25 mouse cellular contexts compared by ENCODE assay signal in the genomic region with DNA sequence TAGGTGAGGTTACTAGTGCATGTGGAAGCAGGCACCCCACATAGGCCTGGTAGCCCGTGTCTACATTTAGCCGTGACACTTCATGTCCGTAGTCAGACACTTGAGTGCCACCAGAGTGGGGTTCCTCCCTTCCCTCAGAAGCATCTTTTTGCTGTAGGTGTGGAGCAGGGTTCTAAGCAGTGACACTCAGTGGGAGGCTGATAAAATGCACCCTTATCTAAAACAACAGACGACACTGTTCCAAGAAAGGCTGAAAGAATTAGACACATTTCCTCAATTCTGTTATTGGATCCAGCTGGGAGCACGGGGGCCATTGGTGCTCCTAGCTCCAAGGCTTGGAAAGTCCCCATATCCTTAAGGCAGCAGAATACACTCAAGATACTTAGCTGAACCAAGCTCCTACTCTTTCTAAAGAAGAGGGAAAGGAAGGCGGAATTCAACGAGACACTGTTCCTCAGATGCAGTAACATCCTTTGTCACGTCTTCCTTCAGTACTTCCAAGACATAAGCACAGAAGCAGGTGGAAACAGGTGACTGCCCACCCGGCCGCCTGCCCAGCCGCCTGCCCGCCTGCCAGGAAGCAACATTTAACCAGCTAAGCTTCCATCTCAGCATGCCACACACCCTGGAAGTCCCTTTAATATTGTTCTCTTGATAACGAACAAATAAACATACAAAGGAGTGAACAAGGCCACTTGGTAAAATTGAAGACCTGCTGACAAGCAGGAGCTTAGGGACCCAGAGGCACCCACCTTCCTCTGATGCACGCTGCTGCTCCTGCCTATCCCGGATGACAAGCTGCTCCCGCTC. TPM values are rescaled to one million over a fixed set of nuclear protein-coding genes. Genes with fewer than 3 reads are reported as not detected.
A peak's percentile ranks its signal among the peaks of the same experiment; 100 is the strongest.
DNase-seq lines count a peak whose midpoint lies in the region; ATAC-seq and TF ChIP-seq lines count a peak whose summit lies in the region.
"Had no signal": no experiment of that assay in that cellular context is flagged by ENCODE, and none has a peak within 500 bp of the region (broad histone marks: within the 10 kb centered on the region; RNA-seq: fewer than 3 reads in every experiment).

No protein-coding gene starts in this region.

- no peak overlapping the region for H3K9ac ChIP-seq in heart, embryonic 15.5 days
- H3K9ac ChIP-seq in liver, postnatal 0 days (replicated peaks), result no peak overlapping the region
- H3K9ac ChIP-seq: embryonic facial prominence, embryonic 13.5 days; forebrain, embryonic 12.5 days; heart, embryonic 12.5 days had no signal

- 66% methylated on average over 16 of the region's 16 CpGs for WGBS in heart, embryonic 15.5 days
- 72% methylated on average over 16 of the region's 16 CpGs for WGBS in liver, postnatal 0 days (ENCODE audit: insufficient replicate concordance)

- TF ChIP-seq CTCF in liver, postnatal 0 days (IDR thresholded peaks at IDR 0.05; ENCODE audit: low read depth), result no peak

- no peak overlapping the region for H3K4me3 ChIP-seq in heart, embryonic 15.5 days
- H3K4me3 ChIP-seq in liver, postnatal 0 days (ENCODE audit: low read depth, low read length), result no peak overlapping the region
- H3K4me3 ChIP-seq: embryonic facial prominence, embryonic 13.5 days; forebrain, embryonic 12.5 days; heart, embryonic 12.5 days; megakaryocyte, embryonic 14.5 days had no signal

- H3K4me2 ChIP-seq in heart, embryonic 15.5 days, result no peak overlapping the region
- H3K4me2 ChIP-seq in liver, postnatal 0 days (ENCODE audit: low read depth, low read length), result no peak overlapping the region
- H3K4me2 ChIP-seq: embryonic facial prominence, embryonic 13.5 days; forebrain, embryonic 12.5 days; heart, embryonic 12.5 days had no signal

- H3K9me3 ChIP-seq in heart, embryonic 15.5 days (replicated peaks), result no peaks in the 10 kb centered on the region
- H3K9me3 ChIP-seq in liver, postnatal 0 days (ENCODE audit: low read length), result no peaks in the 10 kb centered on the region
- H3K9me3 ChIP-seq: embryonic facial prominence, embryonic 13.5 days; forebrain, embryonic 12.5 days; heart, embryonic 12.5 days; megakaryocyte, embryonic 14.5 days had no signal

- no peaks in the 10 kb centered on the region for H3K27me3 ChIP-seq in heart, embryonic 15.5 days
- no peaks in the 10 kb centered on the region for H3K27me3 ChIP-seq in liver, postnatal 0 days (ENCODE audit: insufficient read depth, low read length)
- H3K27me3 ChIP-seq: CH12.LX; embryonic facial prominence, embryonic 13.5 days; forebrain, embryonic 12.5 days; heart, embryonic 12.5 days; megakaryocyte, embryonic 14.5 days had no signal

- H3K27ac ChIP-seq in heart, embryonic 15.5 days, result no peak overlapping the region
- H3K27ac ChIP-seq in liver, postnatal 0 days (ENCODE audit: low read depth), result no peak overlapping the region
- H3K27ac ChIP-seq: embryonic facial prominence, embryonic 13.5 days; forebrain, embryonic 12.5 days had no signal

- peak; percentile 65; the same call in 1 of the 2 replicates for ATAC-seq in cerebellum, adult (ENCODE audit: insufficient number of reproducible peaks, low FRiP score, low TSS enrichment)
- 0 out of 2 replicates have a peak, but pooled peaks have one; percentile 50 for ATAC-seq in heart, embryonic 15.5 days (replicated peaks; ENCODE audit: insufficient number of reproducible peaks, insufficient read depth, low FRiP score, low read depth)
- ATAC-seq in liver, postnatal 0 days, result peak; percentile 42
- ATAC-seq in megakaryocyte, adult 5-6 weeks (ENCODE audit: poor library complexity, severe bottlenecking), result no peak
- ATAC-seq: activated CD4-positive, CD25-positive, alpha-beta regulatory T cell, adult 4 months had no signal

- peak; percentile 74; the same call in 1 of the 2 replicates for TF ChIP-seq EP300 in liver, postnatal 0 days (IDR thresholded peaks at IDR 0.05; ENCODE audit: low read depth)

- H3K4me1 ChIP-seq in heart, embryonic 15.5 days (replicated peaks), result peaks cover 15% of the 10 kb centered on the region
- H3K4me1 ChIP-seq in liver, postnatal 0 days (ENCODE audit: insufficient read depth), result peaks cover 20% of the 10 kb centered on the region
- H3K4me1 ChIP-seq: embryonic facial prominence, embryonic 13.5 days; forebrain, embryonic 12.5 days had no signal

- peaks cover 36% of the 10 kb centered on the region for H3K36me3 ChIP-seq in heart, embryonic 15.5 days
- peaks cover 42% of the 10 kb centered on the region for H3K36me3 ChIP-seq in liver, postnatal 0 days (replicated peaks; ENCODE audit: insufficient read depth, low read length)

- no peak for DNase-seq in cerebellum, postnatal 4 days (ENCODE audit: low spot score in 2 of 2)
- no peak for DNase-seq in heart, adult 8-10 months (ENCODE audit: low spot score)
- peak; percentile 76 to 86 for DNase-seq in cerebellum, postnatal 36 days
- no peak for DNase-seq in liver, postnatal 0 days
- DNase-seq in kidney, postnatal 25 days, result no peak
- DNase-seq: kidney, adult 8-10 months; right cerebral cortex, postnatal 4 days; thymus, postnatal 14 days had no signal

RNA-seq across cellular contexts. Expression of gene Golm1, which starts 36.0 kb away (rescaled TPM):
- polyA plus RNA-seq in heart, embryonic 15.5 days (2015; fragmentation: Nextera tagmentation; extraction: Ambion mirVana), result 40.4 and 41.1 TPM in 2 replicates
- 10 to 100 TPM; 12.3 to 17.9 (median 14.4) TPM for total RNA-seq in heart, adult 8-10 months (2022)
- polyA plus RNA-seq in liver, postnatal 0 days (2015; fragmentation: Nextera tagmentation; extraction: Ambion mirVana), result 10.3 and 13.0 TPM in 2 replicates
- total RNA-seq in megakaryocyte, adult 5-6 weeks (2015), result 17.0 and 24.1 TPM in 2 replicates
- total RNA-seq in megakaryocyte, adult 5-6 weeks (2017), result 30.2 and 42.0 TPM in 2 replicates

RNA-seq across cellular contexts. Expression of gene 4921517D22Rik, which starts 54.3 kb away (rescaled TPM):
- not detected in 2 replicates for polyA plus RNA-seq in heart, embryonic 15.5 days (2015; fragmentation: Nextera tagmentation; extraction: Ambion mirVana)
- not detected for total RNA-seq in heart, adult 8-10 months (2022)
- polyA plus RNA-seq in liver, postnatal 0 days (2015; fragmentation: Nextera tagmentation; extraction: Ambion mirVana), result not detected in 2 replicates
- not detected in 2 replicates for total RNA-seq in megakaryocyte, adult 5-6 weeks (2015)
- not detected in 2 replicates for total RNA-seq in megakaryocyte, adult 5-6 weeks (2017)
- total RNA-seq: CH12.LX; gastrocnemius, postnatal 14 days; hematopoietic stem cell, adult 5-6 weeks; monocyte, adult 5-6 weeks had no signal
- polyA plus RNA-seq: cortical plate, adult 2 months; embryonic facial prominence, embryonic 13.5 days; forebrain, embryonic 12.5 days; heart, embryonic 12.5 days; large intestine, adult 2 months; limb, embryonic 11.5 days; lung, embryonic 16.5 days; neural tube, embryonic 14.5 days had no signal

RNA-seq across cellular contexts. Expression of gene Naa35, which starts 54.5 kb away (rescaled TPM):
- 69.6 and 85.3 TPM in 2 replicates for polyA plus RNA-seq in heart, embryonic 15.5 days (2015; fragmentation: Nextera tagmentation; extraction: Ambion mirVana)
- 10 to 100 TPM; 77.4 to 98.8 (median 91.4) TPM for total RNA-seq in heart, adult 8-10 months (2022)
- polyA plus RNA-seq in liver, postnatal 0 days (2015; fragmentation: Nextera tagmentation; extraction: Ambion mirVana), result 22.9 and 32.5 TPM in 2 replicates
- total RNA-seq in megakaryocyte, adult 5-6 weeks (2015), result 76.1 and 76.4 TPM in 2 replicates
- 30.4 and 53.1 TPM in 2 replicates for total RNA-seq in megakaryocyte, adult 5-6 weeks (2017)

RNA-seq across cellular contexts. Expression of gene Agtpbp1, which starts 54.5 kb away (rescaled TPM):
- 11.7 and 13.2 TPM in 2 replicates for polyA plus RNA-seq in heart, embryonic 15.5 days (2015; fragmentation: Nextera tagmentation; extraction: Ambion mirVana)
- 100 to 1,000 TPM; 109 to 172 (median 146) TPM for total RNA-seq in heart, adult 8-10 months (2022)
- polyA plus RNA-seq in liver, postnatal 0 days (2015; fragmentation: Nextera tagmentation; extraction: Ambion mirVana), result 5.4 and 6.4 TPM in 2 replicates
- 64.5 and 71.4 TPM in 2 replicates for total RNA-seq in megakaryocyte, adult 5-6 weeks (2015)
- total RNA-seq in megakaryocyte, adult 5-6 weeks (2017), result 73.0 and 106 TPM in 2 replicates

Comparison
In these comparisons a context has a peak if more than half of its experiments do, and no peak if none do; other contexts are left out.
1. DNase-seq: peak in cerebellum, postnatal 36 days (2 of 2); none in cerebellum, postnatal 4 days (0 of 2), heart, adult 8-10 months (single experiment), liver, postnatal 0 days (single experiment) and kidney, postnatal 25 days (0 of 2).